In the genomic region with DNA sequence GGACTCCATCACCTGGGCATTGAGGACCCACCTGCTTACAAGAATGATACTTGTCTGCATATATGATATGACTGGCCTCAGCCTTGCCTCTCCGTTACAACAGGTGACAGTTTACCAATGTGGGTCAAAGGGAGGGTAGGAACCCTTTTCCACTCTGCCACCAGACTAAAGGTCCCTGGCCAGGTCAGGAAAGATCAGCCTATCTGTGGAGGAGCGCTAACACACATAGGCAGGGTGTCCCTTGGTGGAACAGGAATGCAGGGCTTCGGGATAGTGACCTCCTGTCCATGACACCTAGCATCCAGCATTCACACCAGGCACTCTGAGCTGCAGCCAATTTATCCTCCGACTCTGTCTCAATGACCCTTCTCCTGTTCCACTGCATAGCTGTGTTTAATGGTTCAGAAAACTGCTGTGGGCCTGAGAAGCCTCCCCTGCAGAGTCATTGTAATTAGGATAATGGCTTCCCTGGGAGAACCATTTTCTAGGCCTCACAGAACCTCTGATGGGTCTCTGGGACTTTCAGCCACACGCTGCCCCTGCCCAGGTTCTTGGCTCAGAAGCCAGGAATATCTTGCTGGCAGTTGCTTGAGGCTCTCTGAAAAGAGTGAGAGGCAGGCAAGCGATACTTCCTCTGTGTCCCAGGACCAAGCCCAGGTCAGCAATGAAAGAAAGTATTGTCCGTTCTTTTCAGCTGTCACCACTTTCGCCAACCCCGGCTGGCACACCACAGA, we compare ENCODE assay signal across 12 mouse cellular contexts. TPM values are rescaled to one million over a fixed set of nuclear protein-coding genes. Genes with fewer than 3 reads are reported as not detected.
DNase-seq lines count a peak whose midpoint lies in the region; ATAC-seq lines count a peak whose summit lies in the region.
"Had no signal": no experiment of that assay in that cellular context is flagged by ENCODE, and none has a peak within 500 bp of the region (broad histone marks: within the 10 kb centered on the region; RNA-seq: fewer than 3 reads in every experiment).

No protein-coding gene starts in this region.

- WGBS in forebrain, embryonic 10.5 days, result 22% methylated on average over 9 of the region's 9 CpGs
- WGBS in forebrain, embryonic 13.5 days, result 13% methylated on average over 9 of the region's 9 CpGs
- WGBS in neural tube, embryonic 15.5 days, result 27% methylated on average over 9 of the region's 9 CpGs

- H3K27me3 ChIP-seq in forebrain, embryonic 10.5 days (ENCODE audit: poor library complexity, severe bottlenecking), result peaks cover 72% of the 10 kb centered on the region
- peaks cover 46% of the 10 kb centered on the region for H3K27me3 ChIP-seq in forebrain, embryonic 13.5 days
- H3K27me3 ChIP-seq in neural tube, embryonic 15.5 days (replicated peaks), result no peaks in the 10 kb centered on the region

- H3K9ac ChIP-seq in forebrain, embryonic 13.5 days, result no peak overlapping the region
- no peak overlapping the region for H3K9ac ChIP-seq in neural tube, embryonic 15.5 days (replicated peaks)
- H3K9ac ChIP-seq: embryonic facial prominence, embryonic 12.5 days; midbrain, embryonic 13.5 days had no signal

- H3K4me1 ChIP-seq in forebrain, embryonic 10.5 days, result peaks cover 32% of the 10 kb centered on the region
- peaks cover 21% of the 10 kb centered on the region for H3K4me1 ChIP-seq in forebrain, embryonic 13.5 days
- H3K4me1 ChIP-seq in neural tube, embryonic 15.5 days, result peaks cover 38% of the 10 kb centered on the region

- no peaks in the 10 kb centered on the region for H3K9me3 ChIP-seq in forebrain, embryonic 10.5 days
- H3K9me3 ChIP-seq in forebrain, embryonic 13.5 days (replicated peaks), result no peaks in the 10 kb centered on the region
- no peaks in the 10 kb centered on the region for H3K9me3 ChIP-seq in neural tube, embryonic 15.5 days (replicated peaks)
- H3K9me3 ChIP-seq: embryonic facial prominence, embryonic 12.5 days; midbrain, embryonic 13.5 days had no signal

- ATAC-seq in forebrain, embryonic 13.5 days, result no peak
- 0 out of 2 replicates have a peak, but pooled peaks have one; percentile 15 for ATAC-seq in neural tube, embryonic 15.5 days (ENCODE audit: low FRiP score)
- ATAC-seq: midbrain, embryonic 13.5 days had no signal

- no peak overlapping the region for H3K4me3 ChIP-seq in forebrain, embryonic 10.5 days
- no peak overlapping the region for H3K4me3 ChIP-seq in forebrain, embryonic 13.5 days
- H3K4me3 ChIP-seq in neural tube, embryonic 15.5 days (replicated peaks), result no peak overlapping the region
- H3K4me3 ChIP-seq: embryonic facial prominence, embryonic 12.5 days; midbrain, embryonic 13.5 days had no signal

- no peak overlapping the region for H3K4me2 ChIP-seq in forebrain, embryonic 13.5 days
- H3K4me2 ChIP-seq in neural tube, embryonic 15.5 days, result no peak overlapping the region
- H3K4me2 ChIP-seq: embryonic facial prominence, embryonic 12.5 days; midbrain, embryonic 13.5 days had no signal

- DNase-seq in forebrain, embryonic 10.5 days (ENCODE audit: extremely low spot score, low spot score), result peak; percentile 21
- DNase-seq in ovary, adult 18-20 months (ENCODE audit: low spot score), result peak; percentile 9
- DNase-seq in ovary, postnatal 10 days (ENCODE audit: low spot score), result no peak
- DNase-seq in kidney, adult 8-10 months, result peak; percentile 51 to 66
- DNase-seq in adrenal gland, adult 2 months, result no peak
- no peak for DNase-seq in adrenal gland, postnatal 36 days
- DNase-seq: gastrocnemius, postnatal 14 days; heart, postnatal 10 days had no signal

- H3K27ac ChIP-seq in forebrain, embryonic 10.5 days, result no peak overlapping the region
- no peak overlapping the region for H3K27ac ChIP-seq in forebrain, embryonic 13.5 days
- peak overlapping the region; percentile 41; the same call in 1 of the 2 replicates for H3K27ac ChIP-seq in neural tube, embryonic 15.5 days (replicated peaks)
- H3K27ac ChIP-seq: embryonic facial prominence, embryonic 12.5 days; midbrain, embryonic 13.5 days had no signal

- no peaks in the 10 kb centered on the region for H3K36me3 ChIP-seq in forebrain, embryonic 10.5 days (replicated peaks)
- no peaks in the 10 kb centered on the region for H3K36me3 ChIP-seq in forebrain, embryonic 13.5 days (ENCODE audit: poor library complexity, severe bottlenecking)
- no peaks in the 10 kb centered on the region for H3K36me3 ChIP-seq in neural tube, embryonic 15.5 days
- H3K36me3 ChIP-seq: embryonic facial prominence, embryonic 12.5 days; midbrain, embryonic 13.5 days had no signal

RNA-seq across cellular contexts. Expression of gene B3galt5, which starts 43.1 kb away (rescaled TPM):
- 0.10 and 0.11 TPM in 2 replicates for polyA plus RNA-seq in forebrain, embryonic 10.5 days (2016; fragmentation: Nextera tagmentation; extraction: Ambion mirVana)
- 0.40 and 0.71 TPM in 2 replicates for polyA plus RNA-seq in forebrain, embryonic 13.5 days (2015; fragmentation: Nextera tagmentation; extraction: Ambion mirVana)
- polyA plus RNA-seq in neural tube, embryonic 15.5 days (2015; fragmentation: Nextera tagmentation; extraction: Ambion mirVana), result 6.2 and 6.6 TPM in 2 replicates
- total RNA-seq in adrenal gland, adult 2 months (2021), result under 1 TPM; 0.14 to 0.45 TPM
- 0.03 and 0.04 TPM in 2 replicates for polyA plus RNA-seq in adrenal gland, adult 2 months (2012; rRNA removed)
- under 1 TPM; 0.10 to 0.13 TPM for total RNA-seq in adrenal gland, postnatal 36 days (2021)
- total RNA-seq: heart, postnatal 10 days had no signal

Comparison
In these comparisons a context has a peak if more than half of its experiments do, and no peak if none do; other contexts are left out.
1. DNase-seq: peak in forebrain, embryonic 10.5 days (single experiment), ovary, adult 18-20 months (single experiment) and kidney, adult 8-10 months (2 of 2); none in ovary, postnatal 10 days (single experiment), adrenal gland, adult 2 months (single experiment) and adrenal gland, postnatal 36 days (0 of 2).